Mouse (Mus musculus): ENCODE results near the gene St6galnac5. TPM values are rescaled to one million over a fixed set of nuclear protein-coding genes. Genes with fewer than 3 reads are reported as not detected.

St6galnac5 gene
- polyA plus RNA-seq, 1 experiment: not detected

DNA sequence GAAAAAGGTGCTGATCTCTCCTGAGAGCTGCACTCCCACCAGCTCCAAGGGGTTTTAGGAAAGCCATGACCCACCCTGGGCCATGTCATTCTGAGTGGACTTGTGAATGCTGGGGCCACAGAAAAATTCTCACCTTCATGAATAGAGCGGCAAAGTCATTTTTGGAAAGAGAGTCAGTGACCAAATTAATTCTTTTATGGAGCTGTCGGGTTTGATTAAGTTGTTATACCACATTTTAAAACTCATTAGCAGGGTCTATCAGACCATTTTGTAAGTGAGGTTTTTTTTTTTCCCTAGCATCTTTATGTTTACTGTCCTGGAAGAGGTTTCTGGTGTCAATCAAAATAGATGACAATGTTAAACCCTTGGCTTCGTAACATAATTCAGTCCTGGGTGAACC, 98.5 kb downstream of the St6galnac5 start:
- H3K27ac ChIP-seq (ENCODE audit: control insufficient read depth, insufficient read depth, low read depth, low read length, poor library complexity): no peak overlapping the region
- H3K4me1 ChIP-seq (ENCODE audit: control insufficient read depth, insufficient read depth, low read length): no peaks in the 10 kb centered on the region; the same call in 1 of the 2 replicates
- 77% methylated on average over 3 of the region's 3 CpGs for WGBS
- no peak for TF ChIP-seq CTCF (IDR thresholded peaks at IDR 0.05; ENCODE audit: control insufficient read depth, insufficient read depth, low read length)
- TF ChIP-seq POLR2A (IDR thresholded peaks at IDR 0.05; ENCODE audit: borderline replicate concordance, control insufficient read depth, low read depth, low read length): no peak
- H3K4me3 ChIP-seq (replicated peaks; ENCODE audit: control insufficient read depth, low read depth, low read length): no peak overlapping the region

DNA sequence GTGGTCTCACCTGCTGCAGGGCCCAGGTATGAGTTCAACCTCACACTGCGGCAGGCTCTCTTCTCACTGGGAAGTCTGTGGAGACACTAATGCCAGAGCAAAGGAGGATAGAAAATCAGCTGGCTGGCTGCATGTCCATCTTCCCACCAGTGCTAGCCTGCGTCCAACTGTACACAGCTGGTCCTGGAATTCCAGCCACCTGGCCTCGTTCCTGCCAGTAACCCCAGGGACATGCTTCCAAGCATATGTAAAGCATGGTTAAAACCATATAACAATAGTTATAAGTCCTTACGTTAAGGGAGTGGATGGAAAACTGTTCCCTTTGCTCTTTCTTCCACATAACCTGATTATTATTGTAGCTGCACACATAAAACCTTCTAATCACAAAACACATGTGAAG, 100.3 kb downstream of the St6galnac5 start:
- WGBS: 82% methylated on average over 4 of the region's 4 CpGs

DNA sequence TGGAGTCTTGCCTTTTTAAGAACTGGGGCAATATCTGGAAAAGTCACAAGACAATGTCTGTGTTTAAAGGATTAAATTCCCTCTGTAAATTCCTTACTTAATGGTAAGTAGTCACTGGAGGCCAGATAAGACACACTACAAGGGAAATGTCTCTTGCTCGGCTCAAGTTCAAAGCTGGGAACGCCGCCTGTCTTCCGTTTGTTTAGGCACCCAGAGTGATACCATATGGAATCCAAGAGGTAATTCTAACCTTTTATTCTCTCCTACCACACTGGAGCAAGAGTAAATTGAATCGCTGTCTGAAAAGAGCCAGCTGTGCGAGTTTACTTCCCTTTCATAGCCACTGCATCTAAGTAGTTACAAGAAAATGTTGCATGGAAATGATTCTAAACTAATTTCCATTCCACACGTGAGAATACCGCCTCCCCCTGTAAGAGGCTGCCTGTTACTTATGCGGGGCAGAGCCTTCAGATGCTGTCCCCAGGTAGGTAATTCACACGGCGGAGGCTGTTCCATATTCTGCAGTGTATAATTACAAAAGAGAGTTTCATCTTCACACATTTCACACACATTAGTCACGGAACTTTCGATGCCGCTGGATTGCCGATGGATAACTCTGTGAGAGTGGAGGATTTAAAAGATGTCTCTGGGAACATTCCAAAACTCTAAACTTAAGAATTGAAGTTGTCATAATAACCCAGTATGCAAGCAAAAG, 101.8 kb downstream of the St6galnac5 start:
- no peak overlapping the region for H3K27ac ChIP-seq (ENCODE audit: control insufficient read depth, insufficient read depth, low read depth, low read length, poor library complexity)
- H3K4me3 ChIP-seq (replicated peaks; ENCODE audit: control insufficient read depth, low read depth, low read length): no peak overlapping the region
- no peak for TF ChIP-seq CTCF (IDR thresholded peaks at IDR 0.05; ENCODE audit: control insufficient read depth, insufficient read depth, low read length)
- TF ChIP-seq POLR2A (IDR thresholded peaks at IDR 0.05; ENCODE audit: borderline replicate concordance, control insufficient read depth, low read depth, low read length): no peak
- 82% methylated on average over 15 of the region's 15 CpGs for WGBS
- H3K4me1 ChIP-seq (ENCODE audit: control insufficient read depth, insufficient read depth, low read length): no peaks in the 10 kb centered on the region

More for the DNA sequence above, 100.3 kb downstream of the St6galnac5 start:
- H3K27ac ChIP-seq (ENCODE audit: control insufficient read depth, insufficient read depth, low read depth, low read length, poor library complexity): no peak overlapping the region
- H3K4me1 ChIP-seq (ENCODE audit: control insufficient read depth, insufficient read depth, low read length): no peaks in the 10 kb centered on the region; the same call in 1 of the 2 replicates
- no peak for TF ChIP-seq CTCF (IDR thresholded peaks at IDR 0.05; ENCODE audit: control insufficient read depth, insufficient read depth, low read length)
- no peak for TF ChIP-seq POLR2A (IDR thresholded peaks at IDR 0.05; ENCODE audit: borderline replicate concordance, control insufficient read depth, low read depth, low read length)
- H3K4me3 ChIP-seq (replicated peaks; ENCODE audit: control insufficient read depth, low read depth, low read length): no peak overlapping the region

DNA sequence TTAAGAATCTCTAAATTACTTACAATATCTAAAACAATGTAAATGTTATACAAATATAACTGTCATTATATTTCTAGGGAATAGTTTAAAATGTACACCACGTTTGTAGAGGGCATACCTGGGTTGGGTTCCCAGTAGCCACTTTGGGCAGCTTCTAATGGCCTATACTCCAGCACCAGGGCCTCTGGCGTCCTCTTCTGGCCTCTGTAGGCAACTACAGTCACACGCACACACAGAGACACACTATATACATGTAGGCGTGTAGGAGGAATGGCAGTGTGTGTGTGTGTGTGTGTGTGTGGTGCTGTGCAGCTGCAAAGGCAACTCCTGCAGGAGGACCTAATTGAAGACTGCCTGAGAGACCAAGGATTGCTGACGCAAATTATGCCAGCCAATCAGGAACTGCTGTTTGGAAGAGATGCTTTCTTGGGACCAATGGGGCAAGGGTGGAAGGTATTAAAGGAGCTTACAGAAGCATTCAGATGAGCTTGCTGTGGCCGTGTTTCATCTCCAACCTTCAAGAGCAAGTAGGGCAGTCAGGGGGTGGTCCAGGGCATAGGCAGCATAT, 106.2 kb downstream of the St6galnac5 start:
- TF ChIP-seq CTCF (IDR thresholded peaks at IDR 0.05; ENCODE audit: control insufficient read depth, insufficient read depth, low read length) (no peak), POLR2A (IDR thresholded peaks at IDR 0.05; ENCODE audit: borderline replicate concordance, control insufficient read depth, low read depth, low read length) (no peak)
- 78% methylated on average over 6 of the region's 6 CpGs for WGBS
- H3K27ac ChIP-seq (ENCODE audit: control insufficient read depth, insufficient read depth, low read depth, low read length, poor library complexity): no peak overlapping the region
- no peaks in the 10 kb centered on the region for H3K4me1 ChIP-seq (ENCODE audit: control insufficient read depth, insufficient read depth, low read length)
- H3K4me3 ChIP-seq (replicated peaks; ENCODE audit: control insufficient read depth, low read depth, low read length): no peak overlapping the region

DNA sequence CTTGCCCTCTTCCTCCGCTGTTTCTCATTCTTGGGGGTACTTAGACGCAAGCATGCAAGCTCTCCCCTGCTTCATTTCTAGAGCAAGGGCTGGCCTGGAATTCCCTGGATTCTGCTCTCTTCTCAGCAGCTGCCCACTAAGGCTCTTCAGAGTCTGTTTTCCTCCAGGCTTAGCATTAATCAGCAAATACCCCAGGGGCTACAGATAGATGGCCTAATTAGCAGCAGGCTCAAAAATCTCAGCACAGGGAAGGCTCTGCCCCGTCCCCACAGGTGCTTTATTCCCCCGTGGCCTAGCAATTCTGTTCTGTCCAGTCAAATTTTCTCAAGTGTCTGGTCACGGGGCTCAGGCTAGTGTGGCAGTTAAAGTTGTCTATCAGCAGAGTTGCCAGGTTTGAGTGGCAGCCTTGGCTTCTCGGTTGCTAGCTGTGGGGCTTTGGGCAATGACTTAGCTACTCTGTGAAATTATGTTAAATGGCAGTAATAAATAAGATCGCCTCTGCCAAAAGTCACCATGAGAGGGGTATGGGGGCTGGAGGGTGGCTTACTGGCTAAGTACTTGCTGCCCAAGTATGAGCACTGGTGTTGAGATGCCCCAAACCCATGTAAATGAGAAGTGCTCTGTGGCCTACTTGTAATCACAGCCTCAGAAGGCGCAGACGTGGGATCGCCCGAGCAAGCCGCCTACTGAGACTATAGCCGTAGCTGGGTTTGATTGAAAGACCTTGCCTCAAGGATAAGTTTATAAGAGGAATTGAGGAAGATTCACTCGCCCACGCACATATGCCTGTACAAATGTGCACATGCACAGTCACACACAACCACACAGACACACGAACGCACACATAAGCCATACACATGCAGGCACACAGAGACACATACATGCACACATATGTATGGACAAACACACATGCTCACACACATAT, 107.4 kb downstream of the St6galnac5 start:
- H3K4me1 ChIP-seq (ENCODE audit: control insufficient read depth, insufficient read depth, low read length): no peaks in the 10 kb centered on the region
- no peak overlapping the region for H3K4me3 ChIP-seq (replicated peaks; ENCODE audit: control insufficient read depth, low read depth, low read length)
- WGBS: 89% methylated on average over 17 of the region's 17 CpGs
- H3K27ac ChIP-seq (ENCODE audit: control insufficient read depth, insufficient read depth, low read depth, low read length, poor library complexity): no peak overlapping the region
- TF ChIP-seq CTCF (IDR thresholded peaks at IDR 0.05; ENCODE audit: control insufficient read depth, insufficient read depth, low read length) (no peak), POLR2A (IDR thresholded peaks at IDR 0.05; ENCODE audit: borderline replicate concordance, control insufficient read depth, low read depth, low read length) (no peak)

DNA sequence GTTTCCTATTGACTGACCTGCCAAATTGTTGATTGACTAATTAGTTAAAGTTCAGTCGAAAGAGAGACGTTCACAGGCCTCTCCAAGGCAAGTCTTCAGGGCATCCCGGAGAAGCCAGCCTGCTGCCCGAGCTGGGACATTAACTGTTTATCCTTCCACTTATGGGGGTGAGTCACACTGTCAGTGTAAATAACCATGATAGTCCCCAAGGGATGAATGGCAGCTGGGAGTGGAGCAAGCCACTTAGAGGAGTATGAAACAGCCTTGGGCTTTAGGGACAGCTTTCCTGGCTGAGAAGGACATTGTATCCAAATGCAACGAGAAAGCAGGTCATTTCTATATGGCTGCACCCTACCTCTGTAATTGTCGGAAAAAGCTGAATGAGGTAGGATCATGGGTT, 109.5 kb downstream of the St6galnac5 start:
- 84% methylated on average over 6 of the region's 6 CpGs for WGBS
- no peak overlapping the region for H3K4me3 ChIP-seq (replicated peaks; ENCODE audit: control insufficient read depth, low read depth, low read length)
- H3K4me1 ChIP-seq (ENCODE audit: control insufficient read depth, insufficient read depth, low read length): no peaks in the 10 kb centered on the region
- no peak overlapping the region for H3K27ac ChIP-seq (ENCODE audit: control insufficient read depth, insufficient read depth, low read depth, low read length, poor library complexity)
- no peak for TF ChIP-seq CTCF (IDR thresholded peaks at IDR 0.05; ENCODE audit: control insufficient read depth, insufficient read depth, low read length)
- no peak for TF ChIP-seq POLR2A (IDR thresholded peaks at IDR 0.05; ENCODE audit: borderline replicate concordance, control insufficient read depth, low read depth, low read length)

DNA sequence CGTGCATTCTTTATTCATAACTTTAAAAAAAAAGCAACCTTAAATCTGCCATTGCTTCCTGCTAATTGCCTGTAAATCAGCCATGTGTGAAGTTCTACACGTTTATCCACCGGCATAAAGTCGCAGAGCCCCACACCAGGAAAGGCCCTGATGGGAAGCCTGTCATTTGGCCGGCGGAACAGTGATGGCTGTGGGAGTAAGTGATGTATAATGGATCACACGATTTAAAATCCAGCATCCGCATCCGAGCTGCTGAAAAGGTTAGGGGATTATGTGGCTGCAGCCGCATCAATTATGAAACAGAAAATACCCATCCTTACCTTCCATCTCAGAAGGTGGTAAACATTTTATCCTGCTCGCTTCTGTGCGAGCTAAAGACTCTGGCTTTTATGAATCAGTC, 110.0 kb downstream of the St6galnac5 start:
- TF ChIP-seq POLR2A (IDR thresholded peaks at IDR 0.05; ENCODE audit: borderline replicate concordance, control insufficient read depth, low read depth, low read length) (no peak), CTCF (IDR thresholded peaks at IDR 0.05; ENCODE audit: control insufficient read depth, insufficient read depth, low read length) (no peak)
- H3K4me1 ChIP-seq (ENCODE audit: control insufficient read depth, insufficient read depth, low read length): no peaks in the 10 kb centered on the region
- no peak overlapping the region for H3K27ac ChIP-seq (ENCODE audit: control insufficient read depth, insufficient read depth, low read depth, low read length, poor library complexity)
- H3K4me3 ChIP-seq (replicated peaks; ENCODE audit: control insufficient read depth, low read depth, low read length): no peak overlapping the region
- 83% methylated on average over 12 of the region's 12 CpGs for WGBS
